Mouse (Mus musculus) myocyte (in vitro differentiated cells): ENCODE measurements at regions not wholly inside any gene's neighbourhood (a gene's known extent, or its start where the extent isn't known, plus 50 kb on each side); places are given as distances from the start of the nearest gene placed in this dataset.

Experiments used
- CEBPB ChIP-seq: IDR thresholded peaks from 2 replicates; pipeline ENCODE4 v1.6.1; 2011; ENCODE audit warnings: mild to moderate bottlenecking, moderate library complexity; ENCODE audit not compliant: poor library complexity, insufficient read depth, severe bottlenecking
- E2F4 ChIP-seq: IDR thresholded peaks from one replicate; pipeline ENCODE4 v1.6.1; 2011; ENCODE audit warnings: mild to moderate bottlenecking, control low read depth, moderate library complexity; ENCODE audit not compliant: insufficient read depth
- MAX ChIP-seq: IDR thresholded peaks from one replicate; pipeline ENCODE4 v1.6.1; 2011; ENCODE audit warnings: low read depth, mild to moderate bottlenecking, control low read depth
- MYOD1 ChIP-seq, 3 experiments: IDR thresholded peaks; one replicate each; pipeline ENCODE4 v1.6.1; 2011; ENCODE audit warnings: control low read depth in 2 of 3, low read depth in 2 of 3, mild to moderate bottlenecking in 2 of 3, moderate library complexity in 1 of 3; ENCODE audit not compliant: insufficient read length in 2 of 3, control insufficient read depth in 1 of 3
- POLR2A ChIP-seq: IDR thresholded peaks from one replicate; pipeline ENCODE4 v1.6.1; 2011; ENCODE audit warnings: low read depth, mild to moderate bottlenecking, control low read depth, moderate library complexity; ENCODE audit not compliant: insufficient read length
- POLR2AphosphoS2 ChIP-seq: IDR thresholded peaks from one replicate; pipeline ENCODE4 v1.6.1; 2011; ENCODE audit warnings: low read depth, control low read depth; ENCODE audit not compliant: insufficient read length
- REST ChIP-seq: IDR thresholded peaks from one replicate; pipeline ENCODE4 v1.6.1; 2011; ENCODE audit warnings: mild to moderate bottlenecking, control low read depth, moderate library complexity; ENCODE audit not compliant: insufficient read depth, insufficient read length
- SRF ChIP-seq: IDR thresholded peaks from one replicate; pipeline ENCODE4 v1.6.1; 2011; ENCODE audit warnings: low read depth; ENCODE audit not compliant: control insufficient read depth, insufficient read length
- USF1 ChIP-seq: IDR thresholded peaks from one replicate; pipeline ENCODE4 v1.6.1; 2011; ENCODE audit warnings: low read depth, mild to moderate bottlenecking, control low read depth, moderate library complexity

DNA sequence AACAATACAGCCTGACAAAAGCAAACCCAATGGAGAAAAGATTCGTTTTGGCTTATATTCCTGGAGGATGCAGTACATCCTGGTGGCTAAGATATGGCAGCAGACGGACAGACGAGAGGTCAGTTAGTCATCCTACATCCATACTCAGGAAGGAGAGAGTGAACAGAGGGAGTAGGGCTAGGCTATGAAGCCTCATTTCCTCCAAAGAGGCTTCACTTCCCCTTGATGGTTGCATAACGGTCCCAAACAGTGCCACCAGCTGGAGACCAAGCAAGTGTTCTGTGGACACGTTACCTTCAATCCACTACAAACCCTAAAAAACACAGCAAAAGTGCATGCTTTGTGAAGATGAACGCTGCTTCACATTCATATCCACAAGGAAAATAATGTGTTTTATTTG lies 442.1 kb downstream of the Dmrt2 start:
- TF ChIP-seq POLR2A (no peak), USF1 (no peak), CEBPB (no peak), REST (no peak), E2F4 (no peak), MAX (no peak), POLR2AphosphoS2 (no peak), MYOD1 (IDR thresholded peaks at IDR 0.05; ENCODE audit: control insufficient read depth in 1 of 3, insufficient read length in 2 of 3, low read depth in 2 of 3) (no peak), SRF (no peak)
